Mouse (Mus musculus) right cerebral cortex, postnatal 25 days (tissue): ENCODE data around the gene Rfx2.

Experiments
- DNase-seq: peaks from one replicate; pipeline ENCODE4 v3.0.0; 2022

Gene Rfx2

GRCm38 (mm10) chr17:56751404-56752072 is 79.3 kb downstream of the Rfx2 start:
- no peak for DNase-seq

- no peak for DNase-seq
These were observed 86.6 kb downstream of the Rfx2 start for GRCm38 (mm10) chr17:56744173-56744572.

- no peak for DNase-seq
These were observed 90.0 kb downstream of the Rfx2 start for GRCm38 (mm10) chr17:56740788-56741160.

- no peak for DNase-seq
These were observed 90.6 kb downstream of the Rfx2 start for GRCm38 (mm10) chr17:56740118-56740787.

- no peak for DNase-seq
These were observed 92.6 kb downstream of the Rfx2 start for GRCm38 (mm10) chr17:56738221-56738620.

GRCm38 (mm10) chr17:56736534-56736933 is 94.3 kb downstream of the Rfx2 start:
- DNase-seq: no peak

GRCm38 (mm10) chr17:56729656-56730055 is 101.2 kb downstream of the Rfx2 start:
- no peak for DNase-seq

- no peak for DNase-seq
These were observed 101.7 kb downstream of the Rfx2 start for GRCm38 (mm10) chr17:56729151-56729550.

- DNase-seq: no peak
These were observed 102.7 kb downstream of the Rfx2 start for GRCm38 (mm10) chr17:56728117-56728516.

- DNase-seq: no peak
These were observed 103.2 kb downstream of the Rfx2 start for GRCm38 (mm10) chr17:56727659-56728058.

GRCm38 (mm10) chr17:56727029-56727649 is 103.7 kb downstream of the Rfx2 start:
- no peak for DNase-seq
